Mouse (Mus musculus): Measurements from ENCODE around the gene Fam214a. TPM values are rescaled to one million over a fixed set of nuclear protein-coding genes. Genes with fewer than 3 reads are reported as not detected.

Fam214a gene
- total RNA-seq, 1 experiment from 2014 or later: 29.0 TPM

DNA sequence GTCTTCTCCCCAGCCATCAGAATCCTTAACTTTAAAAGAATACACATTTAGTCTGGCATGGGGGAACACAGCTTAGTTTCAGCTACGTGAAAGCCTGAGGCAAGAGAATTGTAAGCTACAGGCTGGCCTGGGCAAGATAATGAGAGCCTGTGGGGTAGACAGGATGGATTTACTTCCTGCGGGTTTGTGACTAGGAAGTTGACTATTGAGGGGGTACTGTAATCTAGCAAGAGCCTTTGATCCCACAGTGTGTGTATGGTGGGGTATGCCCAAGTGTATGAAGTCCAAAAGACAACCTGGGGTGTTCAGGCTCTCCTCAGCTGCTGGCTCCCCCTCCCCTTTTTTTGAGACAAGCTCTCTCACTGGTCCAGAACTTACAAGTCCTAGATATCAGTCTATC, 43.7 kb downstream of the Fam214a start:
- peak; percentile 64 to 70 for ATAC-seq (replicated peaks in 1 of 2; ENCODE audit: insufficient read depth in 1 of 2, low FRiP score in 2 of 2, low TSS enrichment in 1 of 2, low read depth in 1 of 2, poor library complexity in 2 of 2, severe bottlenecking in 2 of 2)

- no peak for ATAC-seq (replicated peaks in 1 of 2; ENCODE audit: insufficient read depth in 1 of 2, low FRiP score in 2 of 2, low TSS enrichment in 1 of 2, low read depth in 1 of 2, poor library complexity in 2 of 2, severe bottlenecking in 2 of 2)
Observed at GRCm38 (mm10) chr9:74997976-74998375, 45.3 kb downstream of the Fam214a start.

- ATAC-seq (replicated peaks in 1 of 2; ENCODE audit: insufficient read depth in 1 of 2, low FRiP score in 2 of 2, low TSS enrichment in 1 of 2, low read depth in 1 of 2, poor library complexity in 2 of 2, severe bottlenecking in 2 of 2): no peak
Observed at GRCm38 (mm10) chr9:75001006-75001405, 48.3 kb downstream of the Fam214a start.

- ATAC-seq (replicated peaks in 1 of 2; ENCODE audit: insufficient read depth in 1 of 2, low FRiP score in 2 of 2, low TSS enrichment in 1 of 2, low read depth in 1 of 2, poor library complexity in 2 of 2, severe bottlenecking in 2 of 2): no peak
Observed at GRCm38 (mm10) chr9:75001611-75002204, 49.0 kb downstream of the Fam214a start.

GRCm38 (mm10) chr9:75002262-75002661, 49.6 kb downstream of the Fam214a start:
- ATAC-seq (replicated peaks in 1 of 2; ENCODE audit: insufficient read depth in 1 of 2, low FRiP score in 2 of 2, low TSS enrichment in 1 of 2, low read depth in 1 of 2, poor library complexity in 2 of 2, severe bottlenecking in 2 of 2): no peak

DNA sequence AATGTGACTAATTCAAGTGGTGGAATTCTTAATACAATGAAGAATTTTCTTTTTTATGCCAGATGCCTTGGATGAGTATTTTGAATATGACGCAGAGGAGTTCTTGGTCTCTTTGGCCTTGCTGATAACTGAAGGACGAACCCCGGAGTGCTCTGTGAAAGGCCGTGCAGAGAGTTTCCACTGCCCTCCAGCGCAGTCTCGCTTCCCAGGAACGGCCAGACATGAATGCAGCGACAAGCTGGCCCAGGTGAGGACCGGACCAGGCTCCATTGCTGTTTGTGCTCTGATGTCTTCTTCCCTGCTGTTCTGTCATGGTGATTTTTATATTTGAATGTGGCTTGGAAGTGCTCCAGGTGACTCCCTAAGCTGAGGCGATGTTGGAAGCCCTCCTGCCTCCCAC, 51.5 kb downstream of the Fam214a start:
- ATAC-seq (replicated peaks in 1 of 2; ENCODE audit: insufficient read depth in 1 of 2, low FRiP score in 2 of 2, low TSS enrichment in 1 of 2, low read depth in 1 of 2, poor library complexity in 2 of 2, severe bottlenecking in 2 of 2): no peak

- ATAC-seq (replicated peaks in 1 of 2; ENCODE audit: insufficient read depth in 1 of 2, low FRiP score in 2 of 2, low TSS enrichment in 1 of 2, low read depth in 1 of 2, poor library complexity in 2 of 2, severe bottlenecking in 2 of 2): no peak
Observed at GRCm38 (mm10) chr9:75016591-75016990, 63.9 kb downstream of the Fam214a start.

DNA sequence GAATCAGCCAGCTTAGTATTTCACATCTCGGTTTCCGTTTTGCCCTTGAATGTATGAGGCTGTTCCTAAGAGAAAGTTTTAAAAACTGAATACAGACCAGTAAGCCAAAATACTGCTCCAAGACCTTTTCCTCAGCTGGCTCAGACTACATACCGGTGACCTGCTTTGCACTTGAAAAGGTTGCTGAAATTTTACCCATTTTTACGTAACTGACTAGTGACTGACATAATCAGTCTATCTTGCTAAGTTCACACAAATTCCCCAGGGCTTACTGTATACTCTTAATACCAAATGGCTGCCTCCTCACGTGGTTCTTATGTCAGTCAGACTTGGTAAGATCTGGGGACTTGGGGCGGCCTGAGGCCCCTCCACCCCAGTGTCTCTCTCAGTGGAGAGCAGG, 66.5 kb downstream of the Fam214a start:
- ATAC-seq (replicated peaks in 1 of 2; ENCODE audit: insufficient read depth in 1 of 2, low FRiP score in 2 of 2, low TSS enrichment in 1 of 2, low read depth in 1 of 2, poor library complexity in 2 of 2, severe bottlenecking in 2 of 2): no peak

- no peak for ATAC-seq (replicated peaks in 1 of 2; ENCODE audit: insufficient read depth in 1 of 2, low FRiP score in 2 of 2, low TSS enrichment in 1 of 2, low read depth in 1 of 2, poor library complexity in 2 of 2, severe bottlenecking in 2 of 2)
Observed at GRCm38 (mm10) chr9:75019592-75019991, 66.9 kb downstream of the Fam214a start.

- ATAC-seq (replicated peaks in 1 of 2; ENCODE audit: insufficient read depth in 1 of 2, low FRiP score in 2 of 2, low TSS enrichment in 1 of 2, low read depth in 1 of 2, poor library complexity in 2 of 2, severe bottlenecking in 2 of 2): no peak
Observed at GRCm38 (mm10) chr9:75020561-75020960, 67.9 kb downstream of the Fam214a start.

- no peak for ATAC-seq (replicated peaks in 1 of 2; ENCODE audit: insufficient read depth in 1 of 2, low FRiP score in 2 of 2, low TSS enrichment in 1 of 2, low read depth in 1 of 2, poor library complexity in 2 of 2, severe bottlenecking in 2 of 2)
Observed at GRCm38 (mm10) chr9:75022546-75022945, 69.9 kb downstream of the Fam214a start.

DNA sequence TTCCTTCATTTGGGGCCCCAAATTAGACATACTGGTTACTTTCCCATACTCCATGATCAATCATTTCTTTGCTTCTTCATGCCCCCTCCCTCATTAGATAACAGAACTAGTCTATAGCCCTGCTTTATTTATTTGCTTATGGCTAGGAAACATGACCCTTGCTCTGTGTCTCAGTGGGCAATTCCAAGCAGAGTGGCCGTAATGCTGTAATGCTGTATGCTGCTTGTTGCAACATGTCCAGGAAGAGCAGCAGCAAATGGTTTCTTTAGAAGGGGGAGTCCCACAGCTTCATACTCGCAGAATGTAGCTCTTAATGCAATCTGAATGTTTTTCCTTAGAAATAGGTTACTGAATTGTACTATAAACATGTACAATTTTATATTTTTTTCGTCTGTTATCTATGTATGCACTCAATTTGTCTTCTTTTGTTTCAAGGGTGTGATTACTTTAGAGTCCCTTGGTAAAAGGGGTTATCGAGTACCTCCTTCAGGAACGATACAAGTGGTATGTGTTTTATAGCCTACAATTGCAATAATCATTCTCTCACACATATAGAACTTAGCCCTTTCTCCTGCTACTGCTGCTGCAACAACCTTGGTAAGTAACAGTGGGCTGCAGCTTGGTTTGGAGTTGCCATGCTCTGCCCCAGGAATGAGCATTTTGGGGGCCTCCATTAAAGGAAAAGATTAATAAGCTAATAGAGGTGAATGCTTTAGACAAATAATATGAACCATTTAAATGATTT, 70.6 kb downstream of the Fam214a start:
- no peak for ATAC-seq (replicated peaks in 1 of 2; ENCODE audit: insufficient read depth in 1 of 2, low FRiP score in 2 of 2, low TSS enrichment in 1 of 2, low read depth in 1 of 2, poor library complexity in 2 of 2, severe bottlenecking in 2 of 2)

DNA sequence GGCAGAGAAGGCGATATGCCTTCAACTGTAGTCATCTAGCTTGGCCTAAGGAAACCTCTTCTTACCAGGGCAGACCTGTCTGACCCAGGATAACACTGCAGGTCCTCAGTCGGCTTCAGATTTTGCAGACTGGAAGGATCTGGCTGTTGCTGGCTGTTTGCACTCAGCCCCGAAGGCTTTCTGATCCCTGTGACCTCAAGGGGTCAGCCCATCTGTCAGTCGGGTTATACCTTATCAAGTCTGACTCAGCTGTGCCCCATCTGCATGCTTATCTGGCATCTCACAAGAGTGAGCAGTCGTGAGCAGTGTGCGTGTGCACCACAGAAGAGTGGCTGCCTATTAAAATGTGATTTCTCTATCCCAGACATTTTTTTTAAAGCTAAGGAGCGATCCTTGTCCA, 71.4 kb downstream of the Fam214a start:
- no peak for ATAC-seq (replicated peaks in 1 of 2; ENCODE audit: insufficient read depth in 1 of 2, low FRiP score in 2 of 2, low TSS enrichment in 1 of 2, low read depth in 1 of 2, poor library complexity in 2 of 2, severe bottlenecking in 2 of 2)

- no peak for ATAC-seq (replicated peaks in 1 of 2; ENCODE audit: insufficient read depth in 1 of 2, low FRiP score in 2 of 2, low TSS enrichment in 1 of 2, low read depth in 1 of 2, poor library complexity in 2 of 2, severe bottlenecking in 2 of 2)
Observed at GRCm38 (mm10) chr9:75025689-75026088, 73.0 kb downstream of the Fam214a start.

- no peak for ATAC-seq (replicated peaks in 1 of 2; ENCODE audit: insufficient read depth in 1 of 2, low FRiP score in 2 of 2, low TSS enrichment in 1 of 2, low read depth in 1 of 2, poor library complexity in 2 of 2, severe bottlenecking in 2 of 2)
Observed at GRCm38 (mm10) chr9:75032408-75032807, 79.7 kb downstream of the Fam214a start.

- ATAC-seq (replicated peaks in 1 of 2; ENCODE audit: insufficient read depth in 1 of 2, low FRiP score in 2 of 2, low TSS enrichment in 1 of 2, low read depth in 1 of 2, poor library complexity in 2 of 2, severe bottlenecking in 2 of 2): no peak
Observed at GRCm38 (mm10) chr9:75033141-75033540, 80.5 kb downstream of the Fam214a start.

DNA sequence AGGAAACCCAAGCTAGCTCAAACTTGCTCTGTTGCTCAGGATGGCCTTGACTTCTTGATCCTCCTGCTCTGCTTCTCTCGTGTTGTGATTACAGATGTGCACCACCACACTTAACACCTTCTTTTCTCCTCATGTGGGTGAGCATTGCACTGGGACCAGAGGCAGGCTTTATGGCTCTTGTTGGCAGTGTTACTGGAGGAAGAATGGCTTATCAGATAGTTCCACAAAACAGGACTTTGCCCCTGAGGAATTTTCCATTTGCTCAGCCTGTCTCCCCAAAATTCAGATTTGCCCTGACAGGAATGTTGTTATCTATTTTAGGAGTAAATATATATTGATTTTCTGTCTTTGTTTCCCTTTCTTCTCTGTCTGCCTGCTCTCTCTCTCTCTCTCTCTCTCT, 82.0 kb downstream of the Fam214a start:
- no peak for ATAC-seq (replicated peaks in 1 of 2; ENCODE audit: insufficient read depth in 1 of 2, low FRiP score in 2 of 2, low TSS enrichment in 1 of 2, low read depth in 1 of 2, poor library complexity in 2 of 2, severe bottlenecking in 2 of 2)

DNA sequence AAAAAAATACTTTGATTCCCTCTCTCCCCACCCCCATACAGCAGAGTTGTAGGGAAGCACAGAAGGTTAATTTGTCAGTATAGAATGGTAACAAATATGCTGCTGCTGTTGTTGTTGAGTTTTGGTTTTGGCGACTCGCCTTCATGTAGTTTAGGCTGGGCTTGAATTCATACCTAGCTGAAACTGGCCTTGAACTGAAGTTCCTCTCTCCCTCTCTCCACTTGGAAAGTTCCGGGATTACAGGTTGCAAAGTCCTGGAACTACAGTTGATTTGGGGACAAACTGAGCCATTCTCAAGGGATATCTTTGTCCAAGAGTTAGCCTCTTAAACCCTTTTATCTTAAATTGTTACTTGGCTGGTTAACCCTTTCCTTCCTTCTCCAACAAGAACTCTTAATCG, 83.3 kb downstream of the Fam214a start:
- no peak for ATAC-seq (replicated peaks in 1 of 2; ENCODE audit: insufficient read depth in 1 of 2, low FRiP score in 2 of 2, low TSS enrichment in 1 of 2, low read depth in 1 of 2, poor library complexity in 2 of 2, severe bottlenecking in 2 of 2)

Data from hematopoietic stem cell, adult 5-6 weeks (primary cell).